Mouse (Mus musculus) skeletal muscle tissue, adult 2 months (tissue): ENCODE results near the gene Ift81.
"Not testable (repeated sequence)": the region's sequence is repeated elsewhere in the genome, so short reads cannot be mapped to it uniquely, and the experiment has no call there.

ENCODE experiments used
- DNase-seq: peaks from one replicate; pipeline ENCODE4 v3.0.0-alpha.2; 2012; ENCODE audit warnings: low read depth, low spot score

Ift81 gene

DNA sequence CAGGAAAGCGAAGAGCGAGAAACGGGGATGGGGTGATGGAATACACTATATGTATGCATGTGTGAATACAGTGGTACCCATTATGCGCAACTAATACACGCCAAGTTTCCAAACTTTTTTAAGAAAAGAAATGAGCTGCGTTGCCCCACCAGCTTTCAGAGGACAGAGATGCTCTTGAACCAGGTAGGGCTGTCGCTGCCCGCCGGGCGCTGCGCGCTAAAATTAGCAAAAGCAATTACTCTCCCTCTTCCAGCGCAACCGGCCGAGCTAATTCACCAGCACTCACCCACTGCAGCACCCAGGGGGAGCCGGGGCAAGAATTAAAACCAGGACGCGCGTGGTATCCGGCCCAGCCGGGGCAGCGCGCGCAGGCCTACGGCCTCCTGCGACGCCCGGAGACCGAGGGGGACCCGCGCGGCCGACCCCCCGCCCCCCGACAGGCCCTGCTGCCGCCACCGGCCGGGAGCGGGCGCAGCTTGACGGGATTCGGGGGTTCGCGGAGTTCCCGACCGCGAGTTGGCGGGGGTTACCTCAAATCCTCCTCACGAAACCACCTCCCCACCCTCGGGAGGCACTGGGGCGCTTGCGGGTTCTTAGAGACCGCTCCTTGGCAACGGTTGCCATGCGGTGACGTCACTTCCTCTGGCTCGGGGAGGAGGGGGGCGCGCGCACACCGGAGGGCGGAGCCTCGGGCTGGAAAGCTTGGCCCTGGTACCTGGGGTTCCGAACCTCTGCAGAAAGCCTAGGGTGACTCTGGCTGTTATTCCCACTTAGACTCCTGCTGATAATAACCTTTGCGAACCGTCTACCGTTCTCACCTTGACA, at the start of gene Ift81:
Gene Ift81, minus strand, starts transcription at position 611 of the 825 bp plus-strand sequence.
- DNase-seq = peak; percentile 89

DNA sequence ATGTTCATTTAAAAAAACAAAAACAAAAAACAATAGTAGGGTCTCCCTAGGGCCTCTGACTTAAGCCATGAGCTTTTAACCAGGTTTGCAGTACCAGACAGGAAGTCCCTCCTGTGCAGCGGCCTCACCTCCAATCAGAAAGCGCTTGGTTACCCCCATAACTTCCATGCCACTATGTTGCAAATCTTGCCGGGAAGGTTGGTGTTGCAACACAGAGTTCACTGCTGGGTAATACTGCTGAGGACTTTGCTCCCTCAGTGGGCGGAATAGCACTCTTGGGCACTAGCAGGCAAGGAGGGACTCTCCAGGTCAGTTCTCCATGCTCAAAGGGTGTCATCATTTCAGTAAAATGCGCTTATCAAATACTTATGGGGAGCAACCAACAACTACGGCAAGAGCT, 48.2 kb upstream of the Ift81 start:
- no peak for DNase-seq

- DNase-seq = no peak
These were observed 42.5 kb upstream of the Ift81 start for GRCm38 (mm10) chr5:122656808-122657207.

DNA sequence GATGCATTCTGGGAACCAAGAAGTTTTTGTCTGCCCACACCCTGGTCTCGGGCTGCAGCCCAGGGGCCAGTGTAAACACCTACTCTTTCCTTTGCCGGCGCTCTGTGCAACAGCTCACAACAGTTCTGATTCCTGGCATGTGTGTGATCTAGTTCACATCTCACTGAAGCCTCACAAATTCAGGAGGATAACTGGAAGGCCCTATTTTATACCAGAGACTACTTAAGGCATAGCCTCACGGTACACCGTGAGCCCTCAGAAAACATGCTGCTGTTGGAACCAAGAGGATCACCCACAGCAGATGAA, 39.9 kb upstream of the Ift81 start:
- DNase-seq = no peak

DNA sequence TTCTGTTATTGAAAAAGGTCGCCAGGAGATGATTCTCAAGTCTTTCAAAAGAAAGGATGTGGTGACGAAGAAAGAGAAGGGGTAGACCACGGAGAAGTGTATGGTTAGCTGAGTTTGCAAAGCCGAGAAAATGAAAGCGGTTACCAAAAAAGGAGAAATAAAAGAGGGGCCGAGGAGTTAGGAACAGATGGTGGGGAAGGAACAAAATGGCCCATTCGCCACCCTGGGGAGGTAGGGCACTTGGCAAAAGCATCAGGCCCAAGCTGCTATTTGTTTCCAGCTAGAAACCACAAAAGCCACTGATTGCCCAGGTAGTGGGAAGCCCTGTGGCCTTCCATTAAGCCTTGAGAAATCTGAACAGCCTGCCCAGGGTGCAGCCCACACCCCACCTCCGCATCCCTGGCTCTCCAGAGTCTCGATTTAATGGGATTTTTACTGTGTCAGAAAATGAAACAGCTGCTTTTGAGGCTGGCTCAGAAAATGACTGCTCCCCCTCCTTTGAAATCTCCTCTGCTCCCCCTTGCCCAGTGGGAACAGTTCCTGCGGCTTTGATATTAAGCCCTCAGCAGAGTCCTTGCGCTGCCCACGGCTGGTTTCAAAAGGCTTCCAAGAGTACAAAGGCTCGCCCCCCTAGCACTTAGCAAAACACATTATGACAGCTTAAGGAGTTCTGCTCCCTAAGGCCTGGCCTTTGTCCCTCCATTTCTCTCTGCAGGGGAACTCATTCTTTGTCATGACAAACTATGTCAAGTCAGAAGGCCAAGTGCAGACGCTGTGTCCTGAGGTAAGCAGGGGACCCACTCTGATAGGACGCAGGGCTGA, 39.3 kb upstream of the Ift81 start:
- no peak for DNase-seq

DNA sequence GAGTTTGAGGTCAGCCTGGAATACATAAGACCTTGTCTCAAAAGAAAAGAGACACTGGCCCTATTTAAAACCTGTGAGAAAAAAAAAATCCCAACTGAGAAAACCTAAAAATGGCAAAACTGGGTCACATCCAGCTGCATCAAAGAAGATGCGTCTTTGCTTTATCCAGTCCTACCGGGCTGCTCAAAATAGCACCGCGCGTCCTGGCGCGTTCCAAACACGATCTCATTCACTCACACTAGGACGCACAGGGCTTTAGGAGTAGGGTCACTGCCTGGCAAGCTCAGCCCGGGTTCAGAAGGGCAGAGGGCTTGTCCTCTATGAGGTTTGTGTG, 38.8 kb upstream of the Ift81 start:
- DNase-seq = no peak

DNA sequence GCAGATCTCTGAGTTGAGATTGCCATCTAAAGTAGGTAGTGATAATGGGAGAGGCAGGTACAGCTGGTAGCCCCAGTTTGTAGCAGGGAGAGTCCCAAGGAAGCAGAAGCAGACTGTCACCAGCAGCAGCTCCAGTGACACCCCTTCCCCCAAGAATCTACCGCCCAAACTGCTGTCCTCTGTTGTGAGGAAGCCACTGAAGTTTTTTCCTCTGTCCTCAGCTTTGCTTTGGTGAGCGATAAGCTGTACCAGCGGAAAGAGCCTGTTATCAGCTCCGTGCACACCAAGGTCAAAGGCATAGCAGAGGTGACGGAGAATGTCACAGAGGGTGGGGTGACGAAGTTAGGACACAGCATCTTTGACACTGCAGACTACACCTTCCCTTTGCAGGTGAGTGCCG, 38.2 kb upstream of the Ift81 start:
- DNase-seq = no peak

- DNase-seq = no peak
These were observed 35.8 kb upstream of the Ift81 start for GRCm38 (mm10) chr5:122650100-122650499.

- no peak for DNase-seq
These were observed 34.9 kb upstream of the Ift81 start for GRCm38 (mm10) chr5:122649264-122649663.

DNA sequence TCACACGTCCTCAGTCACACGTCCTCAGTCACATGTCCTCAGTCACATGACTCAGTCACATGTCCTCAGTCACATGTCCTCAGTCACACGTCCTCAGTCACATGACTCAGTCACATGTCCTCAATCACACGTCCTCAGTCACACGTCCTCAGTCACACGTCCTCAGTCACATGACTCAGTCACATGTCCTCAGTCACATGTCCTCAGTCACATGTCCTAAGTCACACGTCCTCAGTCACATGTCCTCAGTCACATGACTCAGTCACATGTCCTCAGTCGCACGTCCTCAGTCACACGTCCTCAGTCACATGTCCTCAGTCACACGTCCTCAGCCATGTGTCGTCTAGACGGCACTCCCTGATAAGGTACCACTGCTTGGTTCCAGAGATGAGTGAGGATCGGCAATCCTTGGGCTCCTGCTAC, 33.6 kb upstream of the Ift81 start:
- not testable (repeated sequence) for DNase-seq

DNA sequence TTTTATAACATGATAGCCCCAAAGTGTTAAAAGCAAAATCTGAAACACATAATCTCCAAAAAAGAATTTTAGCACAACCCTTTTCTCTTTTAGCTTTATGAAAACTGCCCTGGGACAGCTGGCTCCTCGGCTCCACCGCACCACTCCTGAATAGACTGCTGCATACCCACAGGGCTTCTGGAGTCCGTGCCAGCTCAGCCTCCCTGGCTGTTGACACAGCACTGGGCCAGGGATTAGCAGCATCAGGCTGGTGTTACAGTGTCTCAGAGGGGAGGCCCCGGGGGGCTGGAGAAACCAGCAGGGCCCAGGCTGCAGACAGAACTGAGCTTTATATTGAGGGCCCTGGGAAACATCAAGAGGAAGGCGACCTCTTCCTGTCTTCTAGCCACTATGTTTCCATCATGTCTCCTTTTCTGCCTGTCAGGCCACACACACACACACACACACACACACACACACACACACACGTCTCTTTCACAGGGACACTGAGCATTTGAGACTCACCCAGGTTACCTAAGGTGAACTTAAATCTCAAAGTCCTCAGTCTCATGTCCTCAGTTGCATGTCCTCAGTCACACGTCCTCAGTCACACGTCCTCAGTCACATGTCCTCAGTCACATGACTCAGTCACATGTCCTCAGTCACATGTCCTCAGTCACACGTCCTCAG, 33.1 kb upstream of the Ift81 start:
- DNase-seq = no peak

- no peak for DNase-seq
These were observed 31.7 kb upstream of the Ift81 start for GRCm38 (mm10) chr5:122646050-122646449.

- no peak for DNase-seq
These were observed 31.0 kb upstream of the Ift81 start for GRCm38 (mm10) chr5:122645290-122645689.

DNA sequence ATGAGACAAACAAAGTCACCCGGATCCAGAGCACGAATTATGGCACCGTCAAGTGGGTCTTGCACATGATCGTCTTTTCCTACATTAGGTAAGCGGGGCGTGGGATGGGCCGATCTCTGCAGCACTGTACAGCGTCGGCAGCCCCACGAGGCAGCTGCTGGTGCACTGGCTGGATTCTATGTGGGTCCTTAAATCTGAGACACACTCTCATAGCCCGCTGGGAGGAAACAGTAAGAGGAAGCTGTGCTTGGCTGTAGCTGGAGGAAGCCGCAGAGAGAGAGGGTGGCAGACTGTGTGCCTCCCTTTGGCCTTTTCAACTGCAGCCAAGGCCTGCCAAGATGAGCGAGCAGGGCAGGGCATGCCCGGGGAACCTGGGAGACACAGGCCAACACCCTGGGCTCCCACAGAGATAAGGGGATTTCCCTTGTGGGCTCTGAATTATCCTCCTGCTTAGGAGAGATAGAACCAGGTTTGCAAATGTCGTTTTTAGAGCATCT, 29.8 kb upstream of the Ift81 start:
- DNase-seq = peak; percentile 44

DNA sequence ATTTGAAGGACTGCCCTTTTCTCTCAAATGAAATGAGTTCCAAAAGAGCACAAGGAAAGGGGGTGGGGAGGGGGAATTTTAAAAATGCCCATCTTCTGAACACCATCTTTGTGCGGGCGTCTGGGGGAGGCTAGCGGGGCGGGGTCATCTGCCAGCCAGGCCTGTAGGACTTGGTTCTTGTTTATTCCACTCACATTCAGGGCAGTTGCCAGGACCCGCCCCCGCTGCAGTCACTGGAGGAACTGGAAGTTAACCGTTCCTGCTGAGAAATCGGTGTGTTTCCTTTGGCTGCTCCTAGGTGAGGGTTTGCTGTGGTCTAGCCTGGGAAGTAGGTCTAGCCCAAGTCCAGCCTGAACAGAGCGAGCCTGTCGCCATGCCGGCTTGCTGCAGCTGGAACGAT, 29.4 kb upstream of the Ift81 start, which contains the start of gene P2rx7:
Gene P2rx7, plus strand, starts transcription at position 211 of the 400 bp plus-strand sequence.
- DNase-seq = peak; percentile 44

DNA sequence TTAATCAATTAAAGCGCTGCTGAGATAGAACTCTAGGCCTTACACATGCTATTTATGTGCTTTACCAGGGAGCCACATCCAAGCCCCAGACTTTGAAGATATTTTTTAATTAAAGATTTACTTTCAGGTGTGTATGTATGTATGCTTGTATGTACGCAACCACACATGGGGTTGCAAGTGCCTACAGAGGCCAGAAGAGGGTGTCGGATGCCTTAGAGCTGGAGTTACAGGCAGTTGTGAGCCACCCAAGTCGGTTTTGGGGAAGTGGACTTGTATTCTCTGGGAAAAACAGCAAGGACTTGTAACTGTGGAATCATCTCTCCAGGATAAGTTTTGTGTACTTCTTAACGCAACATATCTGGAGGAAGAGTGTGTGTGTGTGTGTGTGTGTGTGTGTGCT, 25.7 kb upstream of the Ift81 start:
- DNase-seq = no peak

DNA sequence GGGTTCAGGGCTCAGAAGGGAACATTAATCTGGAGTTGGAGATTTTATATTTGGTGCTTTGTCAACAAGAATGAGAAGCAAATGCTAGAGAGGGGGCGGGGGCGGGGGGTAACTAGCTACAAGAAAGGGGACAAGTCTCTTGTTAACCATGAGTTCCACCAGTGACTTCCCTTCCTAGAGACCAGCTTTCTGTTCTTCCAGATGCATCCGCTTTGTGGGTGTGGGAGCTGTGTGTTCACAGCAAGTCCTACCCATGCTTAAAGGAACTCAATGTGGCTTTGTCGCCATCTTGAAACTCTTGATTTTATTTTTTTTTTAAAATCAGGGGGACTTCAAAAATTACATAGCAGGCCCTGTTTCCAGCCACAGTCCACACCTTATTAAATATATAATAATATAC, 25.2 kb upstream of the Ift81 start:
- DNase-seq = no peak

- no peak for DNase-seq
These were observed 24.0 kb upstream of the Ift81 start for GRCm38 (mm10) chr5:122638296-122638695.

DNA sequence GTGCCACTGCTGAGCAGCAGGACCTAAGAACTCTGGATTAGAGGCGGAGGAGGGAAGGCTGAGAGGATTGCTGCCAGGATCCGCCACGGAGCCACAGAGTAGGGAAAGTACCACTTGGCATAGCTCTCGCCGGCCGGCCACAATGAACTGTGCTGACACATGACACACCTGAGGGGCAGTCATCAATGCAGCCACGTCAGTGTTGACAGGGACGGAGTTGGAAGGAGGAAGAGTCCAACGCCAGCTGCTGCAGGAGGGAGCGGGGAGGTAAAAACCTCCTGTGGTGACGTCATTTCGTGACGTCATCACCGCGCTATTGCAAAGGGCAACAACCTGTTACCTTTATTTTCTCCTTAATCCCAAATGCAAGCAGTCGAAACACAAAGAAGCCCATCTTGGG, 22.6 kb upstream of the Ift81 start:
- DNase-seq = no peak

DNA sequence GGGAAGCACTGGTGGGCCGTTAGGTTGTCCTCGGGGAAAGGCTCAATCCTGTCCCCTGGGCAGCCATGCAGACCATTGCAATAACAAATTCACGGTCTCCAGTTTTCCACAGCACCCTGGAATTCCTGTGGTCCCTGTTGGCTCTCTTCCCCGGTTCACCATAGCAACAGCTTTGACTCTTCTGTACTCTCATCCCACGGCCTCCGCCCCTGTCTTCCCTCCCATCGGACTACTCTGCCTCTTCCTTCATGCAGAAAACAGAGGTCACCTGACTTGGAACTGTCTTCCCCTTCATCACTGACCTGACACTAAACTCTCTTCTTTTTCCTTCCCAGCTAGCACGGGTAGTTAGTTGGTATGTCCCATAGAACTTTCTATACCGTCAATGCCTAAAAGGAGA, 22.0 kb upstream of the Ift81 start:
- no peak for DNase-seq

DNA sequence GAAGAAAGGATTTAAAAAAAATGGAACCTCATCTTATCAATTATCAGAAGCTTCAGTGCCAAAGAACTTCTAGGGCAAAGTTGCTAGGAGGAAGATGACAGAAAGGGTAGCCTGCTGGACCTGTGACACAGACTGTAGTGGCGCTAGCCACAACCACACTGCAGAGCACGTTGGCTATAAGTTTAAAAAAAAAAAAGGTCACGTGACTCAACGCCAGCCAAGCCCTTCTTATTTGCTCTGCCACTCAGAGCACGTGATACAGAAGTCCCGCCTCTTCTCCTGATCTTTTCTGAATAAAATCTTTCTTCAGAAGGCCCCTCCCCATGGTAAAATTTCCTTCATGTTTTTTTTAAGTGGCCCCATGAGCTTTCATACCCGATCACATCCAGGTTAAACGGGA, 20.9 kb upstream of the Ift81 start:
- DNase-seq = no peak

DNA sequence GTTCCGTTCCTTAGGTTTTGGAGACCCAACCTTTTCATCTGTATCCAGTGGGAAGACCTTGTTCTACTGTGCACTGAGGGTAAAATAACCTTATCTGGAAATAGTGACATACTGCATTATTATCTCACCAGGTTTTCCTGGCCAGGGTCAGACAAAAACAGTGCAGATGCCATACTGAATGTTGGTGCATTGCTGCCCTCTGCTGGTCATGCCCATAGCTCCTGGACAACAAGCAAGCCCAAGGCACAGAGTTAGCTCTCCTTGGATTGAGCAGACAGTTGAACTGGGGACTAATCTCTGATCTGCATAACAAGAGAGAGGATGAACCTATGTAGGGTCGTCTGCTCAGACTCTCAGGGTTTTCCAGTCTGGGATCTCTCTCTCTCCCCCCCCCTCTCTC, 12.9 kb upstream of the Ift81 start:
- DNase-seq = peak; percentile 78
